27 mouse cellular contexts compared by ENCODE assay signal in the genomic region with DNA sequence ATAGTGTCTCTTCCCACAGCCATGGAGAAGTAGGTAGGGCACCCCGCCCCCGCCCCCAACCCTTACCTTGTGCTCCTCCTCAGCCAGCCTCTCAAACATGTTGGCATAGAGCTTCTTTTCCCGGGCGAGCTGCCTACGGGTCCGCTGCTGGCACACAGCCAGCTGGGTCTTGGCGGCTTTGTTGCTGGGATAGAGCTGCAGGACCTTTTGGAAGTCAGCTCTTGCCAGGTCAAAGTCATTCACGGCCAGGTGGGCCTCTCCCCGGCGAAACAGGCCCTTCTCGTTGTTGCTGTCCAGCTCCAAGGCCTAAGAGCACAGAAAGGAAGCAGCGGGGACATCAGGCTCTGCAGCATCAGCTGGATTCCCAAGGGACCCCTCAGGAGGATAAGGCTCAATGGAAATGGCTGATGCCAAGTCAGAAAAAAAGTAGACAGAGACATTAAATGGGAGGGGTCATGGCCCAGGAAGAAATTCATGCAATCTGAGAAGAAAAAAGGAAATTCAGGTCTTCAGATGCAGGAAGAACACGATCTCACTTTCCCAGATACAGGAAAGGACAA. TPM values are rescaled to one million over a fixed set of nuclear protein-coding genes. Genes with fewer than 3 reads are reported as not detected.
DNase-seq lines count a peak whose midpoint lies in the region; ATAC-seq and TF ChIP-seq lines count a peak whose summit lies in the region.
"Had no signal": no experiment of that assay in that cellular context is flagged by ENCODE, and none has a peak within 500 bp of the region (broad histone marks: within the 10 kb centered on the region; RNA-seq: fewer than 3 reads in every experiment).

No protein-coding gene starts in this region.

- no peak for TF ChIP-seq POLR2A in heart, adult 2 months (IDR thresholded peaks at IDR 0.05; ENCODE audit: insufficient read depth, low read depth, low read length)

- H3K27me3 ChIP-seq in heart, adult 2 months (ENCODE audit: control insufficient read depth, insufficient read depth, low read length): no peaks in the 10 kb centered on the region
- H3K27me3 ChIP-seq in heart, embryonic 10.5 days (ENCODE audit: insufficient read depth, poor library complexity, severe bottlenecking): no peaks in the 10 kb centered on the region
- H3K27me3 ChIP-seq in E14TG2a.4 (ENCODE audit: insufficient read depth, low read length): no peaks in the 10 kb centered on the region
- no peaks in the 10 kb centered on the region for H3K27me3 ChIP-seq in intestine, postnatal 0 days (replicated peaks; ENCODE audit: control insufficient read depth, insufficient read depth, low read length)
- H3K27me3 ChIP-seq: heart, embryonic 15.5 days; Patski had no signal

- no peaks in the 10 kb centered on the region for H3K9me3 ChIP-seq in heart, embryonic 10.5 days
- no peaks in the 10 kb centered on the region for H3K9me3 ChIP-seq in E14TG2a.4 (ENCODE audit: low read length)
- no peaks in the 10 kb centered on the region for H3K9me3 ChIP-seq in intestine, postnatal 0 days (ENCODE audit: control insufficient read depth)
- H3K9me3 ChIP-seq: heart, embryonic 15.5 days had no signal

- peak; percentile 69 to 70 for DNase-seq in heart, adult 2 months
- no peak for DNase-seq in heart, embryonic 10.5 days (ENCODE audit: low spot score)
- DNase-seq in cerebellum, adult 11 months: peak; percentile 70
- DNase-seq in cerebellum, postnatal 14 days: peak; percentile 85 to 91
- DNase-seq in layer of hippocampus, postnatal 36 days: no peak
- DNase-seq: adrenal gland, postnatal 36 days; gastrocnemius, postnatal 14 days; kidney, adult 18-20 months; kidney, postnatal 14 days; liver; liver, postnatal 0 days; right cerebral cortex, postnatal 4 days; thymus, postnatal 36 days had no signal

- intact Hi-C loops in heart, adult 2 months (cut with DNase I): no loop called here

- TF ChIP-seq CTCF in heart, adult 2 months (IDR thresholded peaks at IDR 0.05): no peak
- TF ChIP-seq CTCF in E14TG2a.4 (conservative IDR thresholded peaks at IDR 0.05; ENCODE audit: low read length): no peak
- no peak for TF ChIP-seq CTCF in intestine, postnatal 0 days (IDR thresholded peaks at IDR 0.05; ENCODE audit: low read depth)

- no peak for TF ChIP-seq EP300 in heart, adult 2 months (IDR thresholded peaks at IDR 0.05; ENCODE audit: insufficient read depth, low read depth, low read length)

- H3K36me3 ChIP-seq in heart, adult 2 months (ENCODE audit: control insufficient read depth, insufficient read depth, low read length): peaks cover 17% of the 10 kb centered on the region
- H3K36me3 ChIP-seq in heart, embryonic 10.5 days: peaks cover 92% of the 10 kb centered on the region
- peaks cover 100% of the 10 kb centered on the region for H3K36me3 ChIP-seq in E14TG2a.4 (ENCODE audit: insufficient read depth, low read length)
- peaks cover 81% of the 10 kb centered on the region for H3K36me3 ChIP-seq in intestine, postnatal 0 days (ENCODE audit: control insufficient read depth, insufficient read depth)

- H3K27ac ChIP-seq in heart, adult 2 months: no peak overlapping the region; the same call in 1 of the 2 replicates
- H3K27ac ChIP-seq in heart, embryonic 10.5 days: no peak overlapping the region
- no peak overlapping the region for H3K27ac ChIP-seq in intestine, postnatal 0 days (ENCODE audit: low read depth, low read length)
- H3K27ac ChIP-seq: heart, embryonic 15.5 days; hindbrain, embryonic 14.5 days had no signal

- ATAC-seq in intestine, postnatal 0 days: no peak
- no peak for ATAC-seq in megakaryocyte-erythroid progenitor cell, adult 5-6 weeks (replicated peaks; ENCODE audit: low FRiP score, low TSS enrichment, poor library complexity, severe bottlenecking)
- ATAC-seq: activated CD4-positive, CD25-positive, alpha-beta regulatory T cell, adult 4 months; liver, postnatal 0 days; Patski had no signal

- WGBS in heart, adult 2 months: 29% methylated on average over 13 of the region's 13 CpGs
- 91% methylated on average over 13 of the region's 13 CpGs for WGBS in heart, embryonic 10.5 days
- WGBS in intestine, postnatal 0 days: 80% methylated on average over 13 of the region's 13 CpGs

- no peak overlapping the region for H3K4me3 ChIP-seq in heart, adult 2 months
- H3K4me3 ChIP-seq in heart, embryonic 10.5 days: no peak overlapping the region
- peak overlapping the region; percentile 21 for H3K4me3 ChIP-seq in E14TG2a.4 (replicated peaks; ENCODE audit: low read length)
- no peak overlapping the region for H3K4me3 ChIP-seq in intestine, postnatal 0 days (ENCODE audit: low read depth, low read length)
- H3K4me3 ChIP-seq: heart, embryonic 15.5 days had no signal

- H3K4me2 ChIP-seq in intestine, postnatal 0 days (replicated peaks; ENCODE audit: low read depth): no peak overlapping the region
- H3K4me2 ChIP-seq: heart, embryonic 15.5 days; hindbrain, embryonic 14.5 days; midbrain, embryonic 11.5 days had no signal

- H3K9ac ChIP-seq in heart, adult 2 months (ENCODE audit: low read depth, low read length): 0 out of 2 replicates have a peak overlapping the region, but pooled peaks have one; percentile 8
- H3K9ac ChIP-seq in intestine, postnatal 0 days (ENCODE audit: low read depth, low read length): no peak overlapping the region
- H3K9ac ChIP-seq: heart, embryonic 15.5 days; hindbrain, embryonic 14.5 days; liver, postnatal 0 days had no signal

- no peaks in the 10 kb centered on the region for H3K79me2 ChIP-seq in heart, adult 2 months (replicated peaks; ENCODE audit: control insufficient read depth, insufficient read depth, low read length)

- peaks cover 17% of the 10 kb centered on the region for H3K4me1 ChIP-seq in heart, adult 2 months (ENCODE audit: control insufficient read depth, insufficient read depth, low read length)
- peaks cover 23% of the 10 kb centered on the region for H3K4me1 ChIP-seq in heart, embryonic 10.5 days
- peaks cover 84% of the 10 kb centered on the region for H3K4me1 ChIP-seq in E14TG2a.4 (replicated peaks; ENCODE audit: low read depth, low read length)
- no peaks in the 10 kb centered on the region; the same call in 1 of the 2 replicates for H3K4me1 ChIP-seq in intestine, postnatal 0 days (replicated peaks; ENCODE audit: control insufficient read depth, insufficient read depth, low read length)

RNA-seq across cellular contexts. Expression of a gene that starts 6.0 kb away (rescaled TPM):
- 100 to 1,000 TPM; 351 to 359 TPM for total RNA-seq in heart, adult 2 months (2021)
- 206 and 250 TPM in 2 replicates for polyA plus RNA-seq in heart, adult 2 months (2012; rRNA removed)
- 362 and 541 TPM in 2 replicates for polyA plus RNA-seq in heart, embryonic 10.5 days (2016; fragmentation: Nextera tagmentation; extraction: Ambion mirVana)
- polyA plus RNA-seq in intestine, postnatal 0 days (2015; fragmentation: Nextera tagmentation; extraction: Ambion mirVana): 113 and 116 TPM in 2 replicates
- total RNA-seq in layer of hippocampus, postnatal 36 days (2021): 100 to 1,000 TPM; 123 to 134 TPM
- total RNA-seq in megakaryocyte-erythroid progenitor cell, adult 5-6 weeks (2014; fragmentation: Nextera tagmentation): 234 and 279 TPM in 2 replicates
- 419 and 525 TPM in 2 replicates for total RNA-seq in megakaryocyte-erythroid progenitor cell, adult 5-6 weeks (2017)

RNA-seq across cellular contexts. Expression of a gene that starts 7.7 kb away (rescaled TPM):
- total RNA-seq in heart, adult 2 months (2021): 10 to 100 TPM; 17.0 to 21.2 TPM
- 11.9 and 21.5 TPM in 2 replicates for polyA plus RNA-seq in heart, adult 2 months (2012; rRNA removed)
- 36.9 and 37.1 TPM in 2 replicates for polyA plus RNA-seq in heart, embryonic 10.5 days (2016; fragmentation: Nextera tagmentation; extraction: Ambion mirVana)
- 9.4 and 11.9 TPM in 2 replicates for polyA plus RNA-seq in intestine, postnatal 0 days (2015; fragmentation: Nextera tagmentation; extraction: Ambion mirVana)
- 10 to 100 TPM; 18.2 to 25.4 TPM for total RNA-seq in layer of hippocampus, postnatal 36 days (2021)
- total RNA-seq in megakaryocyte-erythroid progenitor cell, adult 5-6 weeks (2014; fragmentation: Nextera tagmentation): 39.1 and 52.6 TPM in 2 replicates
- total RNA-seq in megakaryocyte-erythroid progenitor cell, adult 5-6 weeks (2017): 19.3 and 24.7 TPM in 2 replicates

RNA-seq across cellular contexts. Expression of a gene that starts 33.3 kb away (rescaled TPM):
- 1 to 10 TPM; 1.6 to 2.4 TPM for total RNA-seq in heart, adult 2 months (2021)
- polyA plus RNA-seq in heart, adult 2 months (2012; rRNA removed): 2.6 and 3.6 TPM in 2 replicates
- 2.1 and 2.4 TPM in 2 replicates for polyA plus RNA-seq in heart, embryonic 10.5 days (2016; fragmentation: Nextera tagmentation; extraction: Ambion mirVana)
- polyA plus RNA-seq in intestine, postnatal 0 days (2015; fragmentation: Nextera tagmentation; extraction: Ambion mirVana): 2.3 and 3.4 TPM in 2 replicates
- 10 to 100 TPM; 16.0 to 18.1 TPM for total RNA-seq in layer of hippocampus, postnatal 36 days (2021)
- total RNA-seq in megakaryocyte-erythroid progenitor cell, adult 5-6 weeks (2014; fragmentation: Nextera tagmentation): not detected in 2 replicates
- total RNA-seq in megakaryocyte-erythroid progenitor cell, adult 5-6 weeks (2017): not detected in 2 replicates

RNA-seq across cellular contexts. Expression of a gene that starts 57.1 kb away (rescaled TPM):
- not detected for total RNA-seq in heart, adult 2 months (2021)
- not detected in 2 replicates for polyA plus RNA-seq in heart, adult 2 months (2012; rRNA removed)
- polyA plus RNA-seq in heart, embryonic 10.5 days (2016; fragmentation: Nextera tagmentation; extraction: Ambion mirVana): not detected in 2 replicates
- polyA plus RNA-seq in intestine, postnatal 0 days (2015; fragmentation: Nextera tagmentation; extraction: Ambion mirVana): not detected in 2 replicates
- total RNA-seq in layer of hippocampus, postnatal 36 days (2021): not detected
- total RNA-seq in megakaryocyte-erythroid progenitor cell, adult 5-6 weeks (2014; fragmentation: Nextera tagmentation): not detected in 2 replicates
- not detected in 2 replicates for total RNA-seq in megakaryocyte-erythroid progenitor cell, adult 5-6 weeks (2017)
- total RNA-seq: adrenal gland, postnatal 36 days; gastrocnemius, postnatal 14 days; left cerebral cortex, postnatal 25 days had no signal
- polyA plus RNA-seq: activated CD4-positive, CD25-positive, alpha-beta regulatory T cell, adult 4 months; forebrain, embryonic 11.5 days; frontal cortex, adult 2 months; heart, embryonic 15.5 days; hindbrain, embryonic 14.5 days; liver, postnatal 0 days; midbrain, embryonic 11.5 days; neural tube, embryonic 14.5 days; Patski; testis, adult 2 months had no signal

RNA-seq across cellular contexts. Expression of a gene that starts 57.2 kb away (rescaled TPM):
- total RNA-seq in heart, adult 2 months (2021): not detected
- 0.12 TPM in 1 of 2 replicates, not detected in the other for polyA plus RNA-seq in heart, adult 2 months (2012; rRNA removed)
- 0.29 TPM in 1 of 2 replicates, not detected in the other for polyA plus RNA-seq in heart, embryonic 10.5 days (2016; fragmentation: Nextera tagmentation; extraction: Ambion mirVana)
- polyA plus RNA-seq in intestine, postnatal 0 days (2015; fragmentation: Nextera tagmentation; extraction: Ambion mirVana): not detected in 2 replicates
- total RNA-seq in layer of hippocampus, postnatal 36 days (2021): 1 to 10 TPM in 1 of 2 experiments, under 1 TPM in 1; 0.68 to 1.5 TPM
- 0.87 TPM in 1 of 2 replicates, not detected in the other for total RNA-seq in megakaryocyte-erythroid progenitor cell, adult 5-6 weeks (2014; fragmentation: Nextera tagmentation)
- 1.3 TPM in 1 of 2 replicates, not detected in the other for total RNA-seq in megakaryocyte-erythroid progenitor cell, adult 5-6 weeks (2017)
- total RNA-seq: adrenal gland, postnatal 36 days; gastrocnemius, postnatal 14 days; layer of hippocampus, postnatal 10 days had no signal
- polyA plus RNA-seq: activated CD4-positive, CD25-positive, alpha-beta regulatory T cell, adult 4 months; liver, postnatal 0 days had no signal

Comparison
In these comparisons a context has a peak if more than half of its experiments do, and no peak if none do; other contexts are left out.
1. DNase-seq: peak in heart, adult 2 months (2 of 2), cerebellum, adult 11 months (single experiment) and cerebellum, postnatal 14 days (2 of 2); none in heart, embryonic 10.5 days (single experiment) and layer of hippocampus, postnatal 36 days (0 of 2).
2. RNA of a gene that starts 33.3 kb away (total RNA-seq): 16.0 to 18.1 TPM in layer of hippocampus, postnatal 36 days; 1.6 to 2.4 TPM in heart, adult 2 months and not detected in megakaryocyte-erythroid progenitor cell, adult 5-6 weeks; every median in the first group is over 4 times any median in the second.